Mouse (Mus musculus) hindbrain, embryonic 11.5 days (tissue): Measurements from ENCODE around the gene Ghrl. TPM values are rescaled to one million over a fixed set of nuclear protein-coding genes. Genes with fewer than 3 reads are reported as not detected.

Experiments
- ATAC-seq: fragments of 200-750 bp; cut with Nextera tagmentation; 2 replicates; pipeline ENCODE4 v1.8.0; 2017; ENCODE audit warnings: mild to moderate bottlenecking, moderate TSS enrichment, moderate library complexity; ENCODE audit not compliant: low FRiP score
- DNase-seq: peaks from one replicate; pipeline ENCODE4 v3.0.0-alpha.2; 2015; ENCODE audit warnings: low spot score
- H3K27ac ChIP-seq: fragments of 300-500 bp; sonication (generic); 2 replicates; pipeline ENCODE4 v1.5.1; 2014; ENCODE audit warnings: mild to moderate bottlenecking, low read depth, low read length
- H3K27me3 ChIP-seq: fragments of 300-500 bp; sonication (generic); 2 replicates; pipeline ENCODE4 v1.6.1; 2014; ENCODE audit warnings: mild to moderate bottlenecking, low read length, moderate library complexity, mixed read lengths; ENCODE audit not compliant: control insufficient read depth, insufficient read depth
- H3K36me3 ChIP-seq: fragments of 300-500 bp; sonication (generic); 2 replicates; pipeline ENCODE4 v1.6.1; 2014; ENCODE audit warnings: mild to moderate bottlenecking, low read length, moderate library complexity, mixed read lengths; ENCODE audit not compliant: control insufficient read depth, insufficient read depth
- H3K4me1 ChIP-seq: fragments of 300-500 bp; sonication (generic); replicated peaks from 2 replicates; pipeline ENCODE4 v1.6.1; 2014; ENCODE audit warnings: low read length, mixed read lengths; ENCODE audit not compliant: control insufficient read depth, insufficient read depth
- H3K4me2 ChIP-seq: fragments of 300-500 bp; sonication (generic); replicated peaks from 2 replicates; pipeline ENCODE4 v1.6.1; 2014; ENCODE audit warnings: mild to moderate bottlenecking, low read depth, low read length
- H3K4me3 ChIP-seq: fragments of 300-500 bp; sonication (generic); 2 replicates; pipeline ENCODE4 v1.5.1; 2014; ENCODE audit warnings: low read depth, low read length
- H3K9ac ChIP-seq: fragments of 300-500 bp; sonication (generic); 2 replicates; pipeline ENCODE4 v1.6.1; 2014; ENCODE audit warnings: low read depth, low read length
- H3K9me3 ChIP-seq: fragments of 300-500 bp; sonication (generic); 2 replicates; pipeline ENCODE4 v1.6.1; 2016; ENCODE audit warnings: low read length; ENCODE audit not compliant: control insufficient read depth
- WGBS: fragments of 180-500 bp; shearing (Covaris S2); extraction: QIAGEN DNeasy Blood & Tissue Kit; methylation state at CpG from one replicate; pipeline ENCODE4 v1.1.7; 2014; 5-methylcytosine and 5-hydroxymethylcytosine counted together
- polyA plus RNA-seq: library from polyadenylated mRNA; unstranded; fragments of >200 nt; fragmentation: Nextera tagmentation; extraction: Ambion mirVana; gene quantifications from 2 replicates; pipeline ENCODE4 v1.2.1, GENCODE M21; 2014

Gene Ghrl
- polyA plus RNA-seq, 1 experiment from 2014 or later: 0.51 TPM

DNA sequence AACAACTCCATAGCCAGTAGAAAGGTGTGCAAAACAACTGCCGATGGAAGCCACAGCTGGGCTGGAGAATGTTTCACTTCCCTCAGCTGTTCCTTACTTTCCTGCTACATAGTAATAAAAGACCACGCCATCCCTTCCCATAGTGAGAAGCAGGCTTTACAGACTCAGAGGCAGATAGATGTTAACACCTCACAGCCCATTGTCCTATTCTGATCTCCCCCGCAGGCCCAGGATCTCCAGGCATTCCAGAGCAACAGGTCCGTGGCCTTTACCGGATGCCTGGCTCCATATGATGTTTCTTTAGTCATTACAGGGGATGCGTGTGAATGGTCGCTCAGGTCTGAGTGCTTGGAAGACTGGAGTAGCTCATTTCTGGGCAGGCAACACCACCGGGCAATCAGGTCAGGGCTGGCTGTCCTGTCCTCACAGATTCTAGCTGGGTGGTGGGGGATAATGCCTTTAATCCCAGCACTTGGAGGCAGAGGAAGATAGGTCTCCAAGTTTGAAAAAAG is 52.0 kb downstream of the Ghrl start:
- Histone ChIP-seq H3K27ac (no peak overlapping the region), H3K4me1 (no peaks in the 10 kb centered on the region), H3K4me2 (no peak overlapping the region), H3K9me3 (no peaks in the 10 kb centered on the region), H3K36me3 (no peaks in the 10 kb centered on the region), H3K27me3 (no peaks in the 10 kb centered on the region), H3K4me3 (no peak overlapping the region), H3K9ac (no peak overlapping the region)
- 66% methylated on average over 8 of the region's 8 CpGs for WGBS
- DNase-seq (no peak), ATAC-seq (no peak)

Other genes with a start within 250 kb of the Ghrl start
- gene Il17rc, start 248.5 kb downstream of the Ghrl start, polyA plus RNA-seq: 2.7 and 3.2 TPM in 2 replicates
- 29.6 and 32.6 TPM in 2 replicates for gene Creld1, start 236.6 kb downstream of the Ghrl start, polyA plus RNA-seq
- gene Prrt3, start 217.9 kb downstream of the Ghrl start, polyA plus RNA-seq: 0.73 and 0.77 TPM in 2 replicates
- gene Emc3, start 188.2 kb downstream of the Ghrl start, polyA plus RNA-seq: 90.5 and 90.7 TPM in 2 replicates
- gene Fancd2, start 188.2 kb downstream of the Ghrl start, polyA plus RNA-seq: 10.8 and 14.3 TPM in 2 replicates
- 0.45 TPM in 1 of 2 replicates, not detected in the other for gene Fancd2os, start 119.2 kb downstream of the Ghrl start, polyA plus RNA-seq
- gene Brk1, start 115.1 kb downstream of the Ghrl start, polyA plus RNA-seq: 221 and 224 TPM in 2 replicates
- gene Vhl, start 95.9 kb downstream of the Ghrl start, polyA plus RNA-seq: 63.0 and 64.4 TPM in 2 replicates
- gene Irak2, start 81.4 kb downstream of the Ghrl start, polyA plus RNA-seq: 1.6 and 1.9 TPM in 2 replicates
- gene Tatdn2, start 22.8 kb downstream of the Ghrl start, polyA plus RNA-seq: 1.1 and 1.2 TPM in 2 replicates
- 273 and 287 TPM in 2 replicates for gene Sec13, start 20.9 kb upstream of the Ghrl start, polyA plus RNA-seq